Mouse (Mus musculus) thymus, postnatal 36 days (tissue): ENCODE results near the gene Clcn3.

ENCODE experiments used
- DNase-seq, 2 experiments: peaks; one replicate each; pipeline ENCODE4 v3.0.0; 2022; ENCODE audit warnings: mixed read lengths in 2 of 2

Gene Clcn3

GRCm38 (mm10) chr8:60868236-60868965, 114.7 kb downstream of the Clcn3 start:
- no peak for DNase-seq

- no peak for DNase-seq
Measured at GRCm38 (mm10) chr8:60867468-60868115, 115.5 kb downstream of the Clcn3 start.

GRCm38 (mm10) chr8:60865504-60866114, 117.5 kb downstream of the Clcn3 start:
- peak in 1 of 2 experiments; percentile 11 for DNase-seq

GRCm38 (mm10) chr8:60864875-60865274, 118.2 kb downstream of the Clcn3 start:
- no peak for DNase-seq

- no peak for DNase-seq
Measured at GRCm38 (mm10) chr8:60861783-60862182, 121.3 kb downstream of the Clcn3 start.

- no peak for DNase-seq
Measured at GRCm38 (mm10) chr8:60860749-60861148, 122.4 kb downstream of the Clcn3 start.
